Mouse (Mus musculus): ENCODE measurements around the gene Kpna6. TPM values are rescaled to one million over a fixed set of nuclear protein-coding genes. Genes with fewer than 3 reads are reported as not detected.

The Kpna6 gene
- polyA plus RNA-seq, 1 experiment from 2014 or later, result 6.9 TPM

GRCm38 (mm10) chr4:129639221-129639620, 33.3 kb downstream of the Kpna6 start:
- no peak overlapping the region for H3K27ac ChIP-seq (ENCODE audit: low read length)
- no peaks in the 10 kb centered on the region for H3K27me3 ChIP-seq (ENCODE audit: control insufficient read depth, insufficient read depth, low read depth, low read length)
- H3K4me3 ChIP-seq (ENCODE audit: low read depth, low read length), result peak overlapping the region; percentile 81
- peaks cover 27% of the 10 kb centered on the region for H3K4me1 ChIP-seq (ENCODE audit: control insufficient read depth, low read depth, low read length)
- H3K9me3 ChIP-seq (replicated peaks; ENCODE audit: control insufficient read depth, low read length), result no peaks in the 10 kb centered on the region
- H3K9ac ChIP-seq (ENCODE audit: low read depth, low read length), result no peak overlapping the region; the same call in 1 of the 2 replicates
- 83% methylated on average over 15 of the region's 15 CpGs for WGBS (ENCODE audit: insufficient replicate concordance)
- H3K36me3 ChIP-seq (ENCODE audit: control insufficient read depth, insufficient read depth), result peaks cover 35% of the 10 kb centered on the region
- no peak for ATAC-seq (ENCODE audit: low read depth)
- H3K4me2 ChIP-seq (ENCODE audit: low read depth, low read length), result peak overlapping the region; percentile 91

- peaks cover 74% of the 10 kb centered on the region for H3K36me3 ChIP-seq (ENCODE audit: control insufficient read depth, insufficient read depth)
- ATAC-seq (ENCODE audit: low read depth), result peak; percentile 85
- WGBS (ENCODE audit: insufficient replicate concordance), result 45% methylated on average over 6 of the region's 6 CpGs
- no peaks in the 10 kb centered on the region for H3K9me3 ChIP-seq (replicated peaks; ENCODE audit: control insufficient read depth, low read length)
- H3K9ac ChIP-seq (ENCODE audit: low read depth, low read length), result no peak overlapping the region
- peak overlapping the region; percentile 10; the same call in 1 of the 2 replicates for H3K4me2 ChIP-seq (ENCODE audit: low read depth, low read length)
- no peaks in the 10 kb centered on the region for H3K27me3 ChIP-seq (ENCODE audit: control insufficient read depth, insufficient read depth, low read depth, low read length)
- no peak overlapping the region for H3K27ac ChIP-seq (ENCODE audit: low read length)
- H3K4me1 ChIP-seq (ENCODE audit: control insufficient read depth, low read depth, low read length), result peaks cover 17% of the 10 kb centered on the region
- no peak overlapping the region for H3K4me3 ChIP-seq (ENCODE audit: low read depth, low read length)
Observed at GRCm38 (mm10) chr4:129633852-129634251, 38.7 kb downstream of the Kpna6 start.

- 87% methylated on average over 12 of the region's 12 CpGs for WGBS (ENCODE audit: insufficient replicate concordance)
- H3K9me3 ChIP-seq (replicated peaks; ENCODE audit: control insufficient read depth, low read length), result no peaks in the 10 kb centered on the region
- no peaks in the 10 kb centered on the region for H3K27me3 ChIP-seq (ENCODE audit: control insufficient read depth, insufficient read depth, low read depth, low read length)
- no peak overlapping the region for H3K4me2 ChIP-seq (ENCODE audit: low read depth, low read length)
- H3K36me3 ChIP-seq (ENCODE audit: control insufficient read depth, insufficient read depth), result peaks cover 78% of the 10 kb centered on the region
- H3K4me3 ChIP-seq (ENCODE audit: low read depth, low read length), result no peak overlapping the region
- no peak overlapping the region for H3K9ac ChIP-seq (ENCODE audit: low read depth, low read length)
- no peak overlapping the region for H3K27ac ChIP-seq (ENCODE audit: low read length)
- H3K4me1 ChIP-seq (ENCODE audit: control insufficient read depth, low read depth, low read length), result peaks cover 12% of the 10 kb centered on the region
- ATAC-seq (ENCODE audit: low read depth), result no peak
Observed at GRCm38 (mm10) chr4:129631867-129632266, 40.7 kb downstream of the Kpna6 start.

- Histone ChIP-seq H3K4me3 (ENCODE audit: low read depth, low read length) (no peak overlapping the region), H3K9me3 (replicated peaks; ENCODE audit: control insufficient read depth, low read length) (no peaks in the 10 kb centered on the region), H3K27ac (ENCODE audit: low read length) (no peak overlapping the region), H3K9ac (ENCODE audit: low read depth, low read length) (no peak overlapping the region), H3K4me2 (ENCODE audit: low read depth, low read length) (no peak overlapping the region), H3K4me1 (ENCODE audit: control insufficient read depth, low read depth, low read length) (peaks cover 13% of the 10 kb centered on the region), H3K36me3 (ENCODE audit: control insufficient read depth, insufficient read depth) (peaks cover 69% of the 10 kb centered on the region), H3K27me3 (ENCODE audit: control insufficient read depth, insufficient read depth, low read depth, low read length) (no peaks in the 10 kb centered on the region)
- no peak for ATAC-seq (ENCODE audit: low read depth)
- 81% methylated on average over 4 of the region's 4 CpGs for WGBS (ENCODE audit: insufficient replicate concordance)
Observed at GRCm38 (mm10) chr4:129630944-129631343, 41.6 kb downstream of the Kpna6 start.

GRCm38 (mm10) chr4:129626035-129626434, 46.5 kb downstream of the Kpna6 start:
- Histone ChIP-seq H3K4me3 (ENCODE audit: low read depth, low read length) (no peak overlapping the region), H3K27me3 (ENCODE audit: control insufficient read depth, insufficient read depth, low read depth, low read length) (no peaks in the 10 kb centered on the region), H3K9ac (ENCODE audit: low read depth, low read length) (no peak overlapping the region), H3K9me3 (replicated peaks; ENCODE audit: control insufficient read depth, low read length) (no peaks in the 10 kb centered on the region), H3K4me1 (ENCODE audit: control insufficient read depth, low read depth, low read length) (peaks cover 30% of the 10 kb centered on the region), H3K27ac (ENCODE audit: low read length) (no peak overlapping the region), H3K36me3 (ENCODE audit: control insufficient read depth, insufficient read depth) (peaks cover 39% of the 10 kb centered on the region), H3K4me2 (ENCODE audit: low read depth, low read length) (no peak overlapping the region)
- no peak for ATAC-seq (ENCODE audit: low read depth)
- 69% methylated on average over 6 of the region's 6 CpGs for WGBS (ENCODE audit: insufficient replicate concordance)

GRCm38 (mm10) chr4:129625496-129625895, 47.1 kb downstream of the Kpna6 start:
- Histone ChIP-seq H3K27me3 (ENCODE audit: control insufficient read depth, insufficient read depth, low read depth, low read length) (no peaks in the 10 kb centered on the region), H3K4me3 (ENCODE audit: low read depth, low read length) (no peak overlapping the region), H3K9me3 (replicated peaks; ENCODE audit: control insufficient read depth, low read length) (no peaks in the 10 kb centered on the region), H3K4me2 (ENCODE audit: low read depth, low read length) (peak overlapping the region; percentile 69; the same call in 1 of the 2 replicates), H3K36me3 (ENCODE audit: control insufficient read depth, insufficient read depth) (peaks cover 33% of the 10 kb centered on the region), H3K9ac (ENCODE audit: low read depth, low read length) (no peak overlapping the region), H3K27ac (ENCODE audit: low read length) (peak overlapping the region; percentile 75), H3K4me1 (ENCODE audit: control insufficient read depth, low read depth, low read length) (peaks cover 30% of the 10 kb centered on the region)
- ATAC-seq (ENCODE audit: low read depth), result no peak
- WGBS (ENCODE audit: insufficient replicate concordance), result 44% methylated on average over 4 of the region's 4 CpGs

GRCm38 (mm10) chr4:129625029-129625370, 47.6 kb downstream of the Kpna6 start:
- 3% methylated on average over 6 of the region's 6 CpGs for WGBS (ENCODE audit: insufficient replicate concordance)
- ATAC-seq (ENCODE audit: low read depth), result peak; percentile 24; the same call in 1 of the 2 replicates

GRCm38 (mm10) chr4:129624281-129625028, 48.1 kb downstream of the Kpna6 start:
- H3K4me1 ChIP-seq (ENCODE audit: control insufficient read depth, low read depth, low read length), result peaks cover 30% of the 10 kb centered on the region
- H3K9me3 ChIP-seq (replicated peaks; ENCODE audit: control insufficient read depth, low read length), result no peaks in the 10 kb centered on the region
- peak; percentile 95 for ATAC-seq (ENCODE audit: low read depth)
- WGBS (ENCODE audit: insufficient replicate concordance), result under 1% methylated on average over 18 of the region's 18 CpGs
- peak overlapping the region; percentile 59 for H3K9ac ChIP-seq (ENCODE audit: low read depth, low read length)
- H3K27me3 ChIP-seq (ENCODE audit: control insufficient read depth, insufficient read depth, low read depth, low read length), result no peaks in the 10 kb centered on the region
- H3K27ac ChIP-seq (ENCODE audit: low read length), result peak overlapping the region; percentile 75
- peak overlapping the region; percentile 69 for H3K4me2 ChIP-seq (ENCODE audit: low read depth, low read length)
- H3K4me3 ChIP-seq (ENCODE audit: low read depth, low read length), result peak overlapping the region; percentile 61
- H3K36me3 ChIP-seq (ENCODE audit: control insufficient read depth, insufficient read depth), result peaks cover 24% of the 10 kb centered on the region

More at GRCm38 (mm10) chr4:129625029-129625370, 47.6 kb downstream of the Kpna6 start:
- peak overlapping the region; percentile 49 for H3K9ac ChIP-seq (ENCODE audit: low read depth, low read length)
- H3K9me3 ChIP-seq (replicated peaks; ENCODE audit: control insufficient read depth, low read length), result no peaks in the 10 kb centered on the region
- H3K4me3 ChIP-seq (ENCODE audit: low read depth, low read length), result peak overlapping the region; percentile 61
- peak overlapping the region; percentile 75 for H3K27ac ChIP-seq (ENCODE audit: low read length)
- peaks cover 28% of the 10 kb centered on the region for H3K36me3 ChIP-seq (ENCODE audit: control insufficient read depth, insufficient read depth)
- H3K4me2 ChIP-seq (ENCODE audit: low read depth, low read length), result peak overlapping the region; percentile 69
- no peaks in the 10 kb centered on the region for H3K27me3 ChIP-seq (ENCODE audit: control insufficient read depth, insufficient read depth, low read depth, low read length)
- H3K4me1 ChIP-seq (ENCODE audit: control insufficient read depth, low read depth, low read length), result peaks cover 30% of the 10 kb centered on the region

- peaks cover 34% of the 10 kb centered on the region for H3K4me1 ChIP-seq (ENCODE audit: control insufficient read depth, low read depth, low read length)
- H3K36me3 ChIP-seq (ENCODE audit: control insufficient read depth, insufficient read depth), result peaks cover 16% of the 10 kb centered on the region
- peak within 1 kb of the TSS; percentile 75 for H3K27ac ChIP-seq (ENCODE audit: low read length)
- peak within 1 kb of the TSS; percentile 61 for H3K4me3 ChIP-seq (ENCODE audit: low read depth, low read length)
- H3K4me2 ChIP-seq (ENCODE audit: low read depth, low read length), result peak within 1 kb of the TSS; percentile 69
- WGBS (ENCODE audit: insufficient replicate concordance), result under 1% methylated on average over 10 of the region's 10 CpGs
- 0 out of 2 replicates have a peak, but pooled peaks have one; percentile 19 for ATAC-seq (ENCODE audit: low read depth)
- H3K9ac ChIP-seq (ENCODE audit: low read depth, low read length), result peak within 1 kb of the TSS; percentile 59
- H3K27me3 ChIP-seq (ENCODE audit: control insufficient read depth, insufficient read depth, low read depth, low read length), result no peaks in the 10 kb centered on the region
- H3K9me3 ChIP-seq (replicated peaks; ENCODE audit: control insufficient read depth, low read length), result no peaks in the 10 kb centered on the region
Observed at GRCm38 (mm10) chr4:129623681-129624091, 48.9 kb downstream of the Kpna6 start, which contains the start of gene Ccdc28b. TSS of gene Ccdc28b (minus strand) at chr4:129623947.
